Mouse (Mus musculus) bone marrow macrophage, adult 2 months (primary cell): ENCODE results near the gene Abca1. TPM values are rescaled to one million over a fixed set of nuclear protein-coding genes. Genes with fewer than 3 reads are reported as not detected.
A peak's percentile ranks its signal among the peaks of the same experiment; 100 is the strongest.

ENCODE experiments used
- H3K27ac ChIP-seq: 2 replicates; pipeline ENCODE4 v1.5.1; 2012; ENCODE audit warnings: low read depth, low read length; ENCODE audit not compliant: insufficient read depth
- H3K4me1 ChIP-seq: 2 replicates; pipeline ENCODE4 v1.6.1; 2012; ENCODE audit warnings: low read length; ENCODE audit not compliant: control insufficient read depth, insufficient read depth
- H3K4me3 ChIP-seq: 2 replicates; pipeline ENCODE4 v1.5.1; 2012; ENCODE audit warnings: mild to moderate bottlenecking, low read length, moderate library complexity; ENCODE audit not compliant: insufficient read depth
- CTCF ChIP-seq: IDR thresholded peaks from 2 replicates; pipeline ENCODE4 v1.5.1; 2012; ENCODE audit warnings: low read depth, mild to moderate bottlenecking, low read length, moderate library complexity
- POLR2A ChIP-seq: IDR thresholded peaks from 2 replicates; pipeline ENCODE4 v1.6.1; 2012; ENCODE audit warnings: mild to moderate bottlenecking, low read depth, low read length, borderline replicate concordance
- polyA plus RNA-seq: library from polyadenylated mRNA; stranded (reverse); fragments of >200 nt; gene quantifications from 2 replicates; pipeline ENCODE4 v1.2.4, GENCODE M21; 2012; ENCODE audit not compliant: missing spikeins, insufficient read depth, insufficient read length

Gene Abca1
- polyA plus RNA-seq, 1 experiment, result 64.3 TPM

GRCm38 (mm10) chr4:53139495-53139894 lies 20.2 kb downstream of the Abca1 start:
- peaks cover 3% of the 10 kb centered on the region; the same call in 1 of the 2 replicates for H3K4me1 ChIP-seq
- H3K4me3 ChIP-seq, result no peak overlapping the region
- H3K27ac ChIP-seq, result no peak overlapping the region
- no peak for TF ChIP-seq POLR2A
- no peak for TF ChIP-seq CTCF

- H3K27ac ChIP-seq, result no peak overlapping the region
- peaks cover 7% of the 10 kb centered on the region for H3K4me1 ChIP-seq
- H3K4me3 ChIP-seq, result no peak overlapping the region
- TF ChIP-seq POLR2A (no peak), CTCF (no peak)
Measured at GRCm38 (mm10) chr4:53138974-53139373, 20.7 kb downstream of the Abca1 start.

- Histone ChIP-seq H3K4me1 (peaks cover 17% of the 10 kb centered on the region), H3K27ac (no peak overlapping the region), H3K4me3 (no peak overlapping the region)
- TF ChIP-seq POLR2A (no peak), CTCF (no peak)
Measured at GRCm38 (mm10) chr4:53137087-53137486, 22.6 kb downstream of the Abca1 start.

- H3K4me3 ChIP-seq, result no peak overlapping the region
- no peak for TF ChIP-seq POLR2A
- H3K27ac ChIP-seq, result no peak overlapping the region
- H3K4me1 ChIP-seq, result peaks cover 17% of the 10 kb centered on the region
Measured at GRCm38 (mm10) chr4:53134816-53135215, 24.9 kb downstream of the Abca1 start.

GRCm38 (mm10) chr4:53133995-53134394 lies 25.7 kb downstream of the Abca1 start:
- Histone ChIP-seq H3K4me1 (peaks cover 13% of the 10 kb centered on the region), H3K27ac (peak overlapping the region; percentile 7), H3K4me3 (no peak overlapping the region)
- no peak for TF ChIP-seq POLR2A
- no peak for TF ChIP-seq CTCF

- Histone ChIP-seq H3K4me3 (no peak overlapping the region), H3K27ac (no peak overlapping the region), H3K4me1 (peaks cover 24% of the 10 kb centered on the region)
- TF ChIP-seq CTCF (no peak), POLR2A (no peak)
Measured at GRCm38 (mm10) chr4:53131538-53131937, 28.2 kb downstream of the Abca1 start.

GRCm38 (mm10) chr4:53130622-53131517 lies 28.8 kb downstream of the Abca1 start:
- Histone ChIP-seq H3K4me3 (no peak overlapping the region), H3K4me1 (peaks cover 30% of the 10 kb centered on the region), H3K27ac (no peak overlapping the region)
- TF ChIP-seq CTCF (no peak), POLR2A (no peak)

GRCm38 (mm10) chr4:53129716-53130301 lies 29.9 kb downstream of the Abca1 start:
- peaks cover 39% of the 10 kb centered on the region for H3K4me1 ChIP-seq
- H3K4me3 ChIP-seq, result no peak overlapping the region
- TF ChIP-seq CTCF, result no peak
- no peak for TF ChIP-seq POLR2A
- no peak overlapping the region for H3K27ac ChIP-seq

GRCm38 (mm10) chr4:53127266-53127665 lies 32.4 kb downstream of the Abca1 start:
- H3K4me1 ChIP-seq, result peaks cover 51% of the 10 kb centered on the region

GRCm38 (mm10) chr4:53126794-53127193 lies 32.9 kb downstream of the Abca1 start:
- Histone ChIP-seq H3K4me3 (no peak overlapping the region), H3K4me1 (peaks cover 53% of the 10 kb centered on the region), H3K27ac (peak overlapping the region; percentile 25; the same call in 1 of the 2 replicates)
- TF ChIP-seq CTCF (no peak), POLR2A (no peak)

More at GRCm38 (mm10) chr4:53127266-53127665, 32.4 kb downstream of the Abca1 start:
- no peak for TF ChIP-seq POLR2A
- Histone ChIP-seq H3K27ac (peak overlapping the region; percentile 24; the same call in 1 of the 2 replicates), H3K4me3 (no peak overlapping the region)
